Mouse (Mus musculus): Measurements from ENCODE around the gene Stk39. TPM values are rescaled to one million over a fixed set of nuclear protein-coding genes. Genes with fewer than 3 reads are reported as not detected.
"Not testable (repeated sequence)": the region's sequence is repeated elsewhere in the genome, so short reads cannot be mapped to it uniquely, and the experiment has no call there.

Gene Stk39
- polyA plus RNA-seq, 1 experiment from 2014 or later: 26.9 TPM

DNA sequence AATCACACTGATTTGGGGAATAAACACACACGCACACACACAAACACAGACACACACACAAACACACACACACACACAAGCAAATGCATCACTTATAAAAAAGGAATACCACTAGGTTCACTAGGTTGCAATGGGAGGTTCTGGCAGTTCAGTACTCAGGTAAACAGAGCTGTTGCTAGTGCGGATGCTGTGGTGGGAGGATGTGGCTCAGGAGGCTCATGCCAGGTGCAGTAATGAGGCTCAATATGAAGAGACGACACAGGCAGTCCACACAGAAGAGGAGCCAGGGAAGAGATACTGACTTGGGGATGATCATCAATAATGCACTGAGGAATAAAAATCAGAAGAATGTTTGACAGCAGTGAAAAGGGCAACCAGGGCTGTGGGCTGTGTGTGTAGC lies 228.8 kb downstream of the Stk39 start:
- Histone ChIP-seq H3K36me3 (ENCODE audit: control insufficient read depth, insufficient read depth, low read length) (no peaks in the 10 kb centered on the region), H3K4me1 (ENCODE audit: control insufficient read depth, insufficient read depth, low read length) (no peaks in the 10 kb centered on the region), H3K27me3 (replicated peaks; ENCODE audit: control insufficient read depth, insufficient read depth, low read length) (no peaks in the 10 kb centered on the region), H3K9ac (ENCODE audit: low read depth, low read length) (no peak overlapping the region), H3K4me3 (ENCODE audit: low read depth, low read length) (no peak overlapping the region), H3K27ac (replicated peaks; ENCODE audit: low read depth, low read length) (no peak overlapping the region), H3K9me3 (ENCODE audit: control insufficient read depth, low read length) (no peaks in the 10 kb centered on the region), H3K4me2 (ENCODE audit: low read depth, low read length) (no peak overlapping the region)
- DNase-seq (ENCODE audit: low spot score): no peak
- WGBS: 88% methylated on average over 3 of the region's 3 CpGs
- no peak for ATAC-seq (ENCODE audit: low read depth)

DNA sequence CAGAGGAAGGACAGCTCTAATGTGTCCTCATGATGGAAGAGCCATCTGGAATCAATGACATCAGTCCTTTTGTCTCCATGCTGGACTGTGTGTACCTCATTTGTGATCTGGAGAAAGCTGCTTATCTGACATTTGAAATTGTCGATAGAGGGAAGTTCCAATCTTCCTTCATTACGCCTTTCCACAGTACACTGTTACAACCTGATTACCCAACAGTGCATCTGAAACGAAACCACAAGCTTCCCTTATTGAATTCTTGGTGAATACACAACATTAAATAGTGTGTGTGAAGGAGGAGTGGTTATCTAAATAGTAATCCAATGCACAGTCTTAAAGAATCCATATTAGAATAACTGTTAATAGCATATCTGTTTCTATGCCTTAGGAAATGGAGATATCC lies 230.0 kb downstream of the Stk39 start:
- ATAC-seq (ENCODE audit: low read depth): no peak
- 84% methylated on average over 3 of the region's 3 CpGs for WGBS

DNA sequence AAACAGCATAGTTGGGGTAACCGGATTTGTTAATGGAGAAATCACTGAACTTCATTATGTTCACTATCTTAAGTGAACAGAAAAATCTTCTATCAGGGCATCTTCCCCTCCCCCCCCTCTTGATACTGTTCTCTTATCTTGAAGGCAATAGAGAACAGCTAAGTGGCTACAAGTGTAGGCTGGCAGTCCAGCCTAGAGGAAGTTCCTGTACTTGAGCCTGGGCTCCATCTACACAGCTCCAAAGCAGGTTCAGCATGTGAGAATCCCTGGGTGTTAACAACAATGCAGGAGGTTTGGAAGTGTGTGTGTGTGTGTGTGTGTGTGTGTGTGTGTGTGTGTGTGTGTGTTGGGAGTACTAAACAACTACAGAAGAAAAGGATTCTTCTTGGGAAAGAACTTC lies 230.4 kb downstream of the Stk39 start:
- ATAC-seq (ENCODE audit: low read depth) (no peak), DNase-seq (ENCODE audit: low spot score) (no peak)
- Histone ChIP-seq H3K27ac (replicated peaks; ENCODE audit: low read depth, low read length) (no peak overlapping the region), H3K36me3 (ENCODE audit: control insufficient read depth, insufficient read depth, low read length) (no peaks in the 10 kb centered on the region), H3K9ac (ENCODE audit: low read depth, low read length) (no peak overlapping the region), H3K4me1 (ENCODE audit: control insufficient read depth, insufficient read depth, low read length) (no peaks in the 10 kb centered on the region), H3K9me3 (ENCODE audit: control insufficient read depth, low read length) (no peaks in the 10 kb centered on the region), H3K27me3 (replicated peaks; ENCODE audit: control insufficient read depth, insufficient read depth, low read length) (no peaks in the 10 kb centered on the region), H3K4me3 (ENCODE audit: low read depth, low read length) (no peak overlapping the region), H3K4me2 (ENCODE audit: low read depth, low read length) (no peak overlapping the region)
- 86% methylated on average over 1 of the region's 1 CpGs for WGBS

More for the DNA sequence above, 230.0 kb downstream of the Stk39 start:
- DNase-seq (ENCODE audit: low spot score): no peak
- Histone ChIP-seq H3K27me3 (replicated peaks; ENCODE audit: control insufficient read depth, insufficient read depth, low read length) (no peaks in the 10 kb centered on the region), H3K9me3 (ENCODE audit: control insufficient read depth, low read length) (no peaks in the 10 kb centered on the region), H3K4me3 (ENCODE audit: low read depth, low read length) (no peak overlapping the region), H3K36me3 (ENCODE audit: control insufficient read depth, insufficient read depth, low read length) (no peaks in the 10 kb centered on the region), H3K4me1 (ENCODE audit: control insufficient read depth, insufficient read depth, low read length) (no peaks in the 10 kb centered on the region), H3K4me2 (ENCODE audit: low read depth, low read length) (no peak overlapping the region), H3K9ac (ENCODE audit: low read depth, low read length) (no peak overlapping the region), H3K27ac (replicated peaks; ENCODE audit: low read depth, low read length) (no peak overlapping the region)

DNA sequence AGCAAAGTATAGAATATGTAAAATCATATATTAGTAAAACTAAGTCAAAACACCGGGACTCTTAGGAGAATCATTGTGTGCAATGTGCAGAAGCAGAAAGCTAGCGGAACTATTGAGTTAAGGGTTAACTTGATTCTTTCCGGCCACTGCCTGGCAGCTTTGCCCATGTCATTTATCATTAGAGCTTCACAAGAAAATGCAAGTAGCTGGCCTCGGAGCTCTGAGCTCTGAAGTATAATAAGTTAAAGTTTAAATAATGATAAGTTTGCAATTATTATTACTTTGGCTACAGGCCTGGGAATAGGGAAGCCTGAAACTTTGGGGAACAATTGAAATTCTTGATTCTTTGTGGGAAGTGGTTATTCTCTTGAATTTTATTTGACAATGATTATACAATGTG lies 232.7 kb downstream of the Stk39 start:
- not testable (repeated sequence) for H3K27ac ChIP-seq (replicated peaks; ENCODE audit: low read depth, low read length); H3K9ac ChIP-seq (ENCODE audit: low read depth, low read length); H3K4me1 ChIP-seq (ENCODE audit: control insufficient read depth, insufficient read depth, low read length); DNase-seq (ENCODE audit: low spot score); H3K4me2 ChIP-seq (ENCODE audit: low read depth, low read length); H3K36me3 ChIP-seq (ENCODE audit: control insufficient read depth, insufficient read depth, low read length); H3K9me3 ChIP-seq (ENCODE audit: control insufficient read depth, low read length); H3K4me3 ChIP-seq (ENCODE audit: low read depth, low read length); H3K27me3 ChIP-seq (replicated peaks; ENCODE audit: control insufficient read depth, insufficient read depth, low read length); ATAC-seq (ENCODE audit: low read depth)
- 34% methylated on average over 4 of the region's 4 CpGs for WGBS

DNA sequence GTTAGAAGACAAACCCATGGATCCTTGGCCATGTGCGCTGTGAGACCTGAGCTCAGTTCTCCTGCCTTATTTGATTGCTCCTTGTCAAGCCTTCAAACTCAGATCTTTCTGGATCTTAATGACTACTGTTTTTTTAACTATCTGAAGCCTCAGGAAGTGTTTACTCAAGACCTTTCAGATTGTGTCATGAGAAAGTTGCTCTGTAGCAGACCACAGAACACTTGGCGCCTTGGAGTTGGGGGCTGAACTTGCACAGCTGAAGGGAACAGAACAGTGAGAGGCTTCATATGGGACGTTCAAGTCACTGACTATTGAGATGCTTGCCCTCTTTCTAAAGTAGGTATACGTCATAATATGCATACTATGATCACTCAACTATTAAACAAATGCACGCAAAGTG lies 239.1 kb downstream of the Stk39 start:
- 91% methylated on average over 5 of the region's 5 CpGs for WGBS
- H3K9me3 ChIP-seq (ENCODE audit: control insufficient read depth, low read length): no peaks in the 10 kb centered on the region
- H3K36me3 ChIP-seq (ENCODE audit: control insufficient read depth, insufficient read depth, low read length): no peaks in the 10 kb centered on the region
- no peak overlapping the region for H3K27ac ChIP-seq (replicated peaks; ENCODE audit: low read depth, low read length)
- H3K4me2 ChIP-seq (ENCODE audit: low read depth, low read length): no peak overlapping the region
- H3K4me1 ChIP-seq (ENCODE audit: control insufficient read depth, insufficient read depth, low read length): no peaks in the 10 kb centered on the region
- no peak overlapping the region for H3K9ac ChIP-seq (ENCODE audit: low read depth, low read length)
- H3K27me3 ChIP-seq (replicated peaks; ENCODE audit: control insufficient read depth, insufficient read depth, low read length): no peaks in the 10 kb centered on the region
- ATAC-seq (ENCODE audit: low read depth) (no peak), DNase-seq (ENCODE audit: low spot score) (no peak)
- no peak overlapping the region for H3K4me3 ChIP-seq (ENCODE audit: low read depth, low read length)

DNA sequence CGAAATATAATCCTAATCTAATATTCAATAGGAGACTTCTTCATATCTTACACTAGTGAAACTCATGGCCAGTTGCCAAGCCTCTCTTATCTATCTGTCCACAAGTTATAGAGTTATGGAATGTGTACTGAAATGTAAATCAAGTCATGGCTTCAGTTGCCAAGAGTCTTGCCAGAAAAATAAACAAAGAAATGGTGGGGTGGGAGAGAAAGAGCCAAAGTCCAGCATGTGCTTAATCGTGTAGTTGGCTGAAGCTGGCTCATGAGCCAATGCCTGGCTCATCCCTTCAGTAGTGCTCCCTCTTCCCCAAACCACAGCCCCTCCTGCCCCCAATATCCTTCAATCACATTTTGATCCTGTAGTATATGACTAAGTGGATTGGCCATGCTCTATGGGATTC lies 242.2 kb downstream of the Stk39 start:
- no peak for ATAC-seq (ENCODE audit: low read depth)
- Histone ChIP-seq H3K9ac (ENCODE audit: low read depth, low read length) (no peak overlapping the region), H3K36me3 (ENCODE audit: control insufficient read depth, insufficient read depth, low read length) (no peaks in the 10 kb centered on the region), H3K27ac (replicated peaks; ENCODE audit: low read depth, low read length) (no peak overlapping the region), H3K4me3 (ENCODE audit: low read depth, low read length) (no peak overlapping the region), H3K4me2 (ENCODE audit: low read depth, low read length) (no peak overlapping the region), H3K9me3 (ENCODE audit: control insufficient read depth, low read length) (no peaks in the 10 kb centered on the region), H3K27me3 (replicated peaks; ENCODE audit: control insufficient read depth, insufficient read depth, low read length) (no peaks in the 10 kb centered on the region), H3K4me1 (ENCODE audit: control insufficient read depth, insufficient read depth, low read length) (no peaks in the 10 kb centered on the region)
- 78% methylated on average over 2 of the region's 2 CpGs for WGBS
- peak; percentile 29 for DNase-seq (ENCODE audit: low spot score)

DNA sequence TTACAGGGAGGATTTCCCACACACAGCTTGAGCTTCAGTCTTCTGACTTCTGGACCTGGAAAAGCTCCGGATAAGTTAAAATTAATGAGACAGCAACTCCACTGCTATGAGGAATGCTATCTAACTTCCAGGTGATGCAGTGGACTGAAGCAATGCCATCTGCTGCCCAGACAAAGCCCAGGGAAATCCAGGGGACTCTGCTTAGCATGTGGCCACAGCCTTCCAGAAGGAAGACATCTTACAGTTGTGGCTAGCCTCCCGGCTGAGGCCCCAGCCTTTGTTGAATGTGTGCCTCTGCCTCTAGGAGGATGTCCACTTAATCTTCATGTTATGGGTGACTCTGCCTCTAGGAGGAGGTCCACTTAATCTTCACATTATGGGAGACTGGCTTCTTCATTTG lies 243.0 kb downstream of the Stk39 start:
- Histone ChIP-seq H3K27ac (replicated peaks; ENCODE audit: low read depth, low read length) (no peak overlapping the region), H3K4me2 (ENCODE audit: low read depth, low read length) (no peak overlapping the region), H3K36me3 (ENCODE audit: control insufficient read depth, insufficient read depth, low read length) (no peaks in the 10 kb centered on the region), H3K9ac (ENCODE audit: low read depth, low read length) (no peak overlapping the region), H3K4me1 (ENCODE audit: control insufficient read depth, insufficient read depth, low read length) (no peaks in the 10 kb centered on the region), H3K9me3 (ENCODE audit: control insufficient read depth, low read length) (no peaks in the 10 kb centered on the region), H3K27me3 (replicated peaks; ENCODE audit: control insufficient read depth, insufficient read depth, low read length) (no peaks in the 10 kb centered on the region), H3K4me3 (ENCODE audit: low read depth, low read length) (no peak overlapping the region)
- no peak for ATAC-seq (ENCODE audit: low read depth)
- 68% methylated on average over 2 of the region's 2 CpGs for WGBS
- no peak for DNase-seq (ENCODE audit: low spot score)

DNA sequence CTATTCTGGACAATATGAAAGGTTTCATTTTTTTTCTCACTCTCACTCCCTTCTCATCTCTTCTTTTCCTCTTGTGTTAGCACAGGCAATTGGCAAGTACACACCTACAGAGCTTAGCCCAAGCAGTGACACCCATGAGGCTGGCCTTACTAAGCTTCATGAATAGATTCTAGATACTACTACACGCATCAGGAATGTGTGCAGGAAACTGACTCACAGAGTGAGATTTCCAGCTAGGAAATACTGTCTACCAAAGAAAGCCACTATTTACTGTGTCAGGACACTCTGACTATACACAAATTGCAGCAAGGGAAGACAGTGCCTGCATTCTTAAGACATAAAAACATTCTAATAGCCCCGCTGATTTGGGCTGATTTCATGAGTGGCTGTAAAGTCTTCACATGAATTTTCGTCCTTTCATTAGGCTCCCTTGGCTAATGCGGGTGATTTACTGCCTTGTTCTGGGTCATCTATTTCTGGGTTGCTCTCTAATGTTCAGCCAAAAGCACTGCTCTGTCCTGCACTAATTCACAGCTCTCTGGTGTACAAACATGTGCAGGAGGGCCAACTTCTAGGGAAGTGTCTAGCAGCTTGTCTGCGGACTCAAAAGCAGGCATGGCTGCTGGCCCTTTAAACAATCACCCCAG lies 249.7 kb downstream of the Stk39 start:
- Histone ChIP-seq H3K4me2 (ENCODE audit: low read depth, low read length) (no peak overlapping the region), H3K27me3 (replicated peaks; ENCODE audit: control insufficient read depth, insufficient read depth, low read length) (no peaks in the 10 kb centered on the region), H3K4me3 (ENCODE audit: low read depth, low read length) (no peak overlapping the region), H3K9ac (ENCODE audit: low read depth, low read length) (no peak overlapping the region), H3K36me3 (ENCODE audit: control insufficient read depth, insufficient read depth, low read length) (no peaks in the 10 kb centered on the region), H3K9me3 (ENCODE audit: control insufficient read depth, low read length) (no peaks in the 10 kb centered on the region), H3K27ac (replicated peaks; ENCODE audit: low read depth, low read length) (no peak overlapping the region), H3K4me1 (ENCODE audit: control insufficient read depth, insufficient read depth, low read length) (peaks cover 5% of the 10 kb centered on the region; the same call in 1 of the 2 replicates)
- no peak for ATAC-seq (ENCODE audit: low read depth)
- DNase-seq (ENCODE audit: low spot score): peak; percentile 12
- 56% methylated on average over 5 of the region's 5 CpGs for WGBS

DNA sequence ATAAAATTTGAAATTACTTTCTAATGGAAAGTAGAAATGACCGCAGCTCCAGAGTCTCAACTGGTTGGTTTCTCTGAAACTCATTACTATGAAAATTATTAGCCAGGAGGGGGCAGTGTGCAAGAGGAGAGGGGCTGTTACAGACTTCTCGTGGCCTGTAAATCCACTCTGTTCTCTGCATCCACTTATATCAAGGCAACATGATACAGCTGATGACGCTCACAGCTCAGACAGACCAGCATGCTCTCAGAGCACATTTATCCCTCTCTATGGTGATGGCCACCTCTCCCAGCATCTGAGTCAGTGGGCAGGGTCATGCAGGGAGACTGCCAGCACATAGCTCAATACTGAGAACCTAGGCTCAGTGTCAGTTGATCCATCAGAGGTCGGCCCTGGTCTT lies 250.8 kb downstream of the Stk39 start:
- Histone ChIP-seq H3K9ac (ENCODE audit: low read depth, low read length) (no peak overlapping the region), H3K27ac (replicated peaks; ENCODE audit: low read depth, low read length) (no peak overlapping the region), H3K4me1 (ENCODE audit: control insufficient read depth, insufficient read depth, low read length) (peaks cover 5% of the 10 kb centered on the region; the same call in 1 of the 2 replicates), H3K4me2 (ENCODE audit: low read depth, low read length) (no peak overlapping the region), H3K27me3 (replicated peaks; ENCODE audit: control insufficient read depth, insufficient read depth, low read length) (no peaks in the 10 kb centered on the region), H3K36me3 (ENCODE audit: control insufficient read depth, insufficient read depth, low read length) (no peaks in the 10 kb centered on the region), H3K9me3 (ENCODE audit: control insufficient read depth, low read length) (no peaks in the 10 kb centered on the region), H3K4me3 (ENCODE audit: low read depth, low read length) (no peak overlapping the region)
- peak; percentile 48 for DNase-seq (ENCODE audit: low spot score)
- 59% methylated on average over 4 of the region's 4 CpGs for WGBS
- peak; percentile 48; the same call in 1 of the 2 replicates for ATAC-seq (ENCODE audit: low read depth)
